Mouse (Mus musculus) layer of hippocampus, adult 9-11 months (tissue): ENCODE measurements around the gene Uts2.

Source experiments
- DNase-seq: peaks from one replicate; pipeline ENCODE4 v3.0.0; 2022

The Uts2 gene

GRCm38 (mm10) chr4:150996797-150997196, at the start of gene Uts2:
TSS of gene Uts2 (plus strand) at chr4:150997097.
- DNase-seq: no peak

GRCm38 (mm10) chr4:150950972-150951371, 45.9 kb upstream of the Uts2 start:
- no peak for DNase-seq

- peak; percentile 69 for DNase-seq
Observed at GRCm38 (mm10) chr4:150956369-150957105, 40.4 kb upstream of the Uts2 start.

- DNase-seq: no peak
Observed at GRCm38 (mm10) chr4:150957106-150957458, 39.8 kb upstream of the Uts2 start.

GRCm38 (mm10) chr4:150958536-150958935, 38.4 kb upstream of the Uts2 start:
- no peak for DNase-seq

GRCm38 (mm10) chr4:150962231-150962630, 34.7 kb upstream of the Uts2 start:
- DNase-seq: no peak

- DNase-seq: no peak
Observed at GRCm38 (mm10) chr4:150963711-150964110, 33.2 kb upstream of the Uts2 start.

- DNase-seq: peak; percentile 81
Observed at GRCm38 (mm10) chr4:150964635-150965554, 32.0 kb upstream of the Uts2 start.

- no peak for DNase-seq
Observed at GRCm38 (mm10) chr4:150965555-150965951, 31.3 kb upstream of the Uts2 start.

- DNase-seq: peak; percentile 71
Observed at GRCm38 (mm10) chr4:150966556-150966955, 30.3 kb upstream of the Uts2 start.

- no peak for DNase-seq
Observed at GRCm38 (mm10) chr4:150968956-150969355, 27.9 kb upstream of the Uts2 start.

GRCm38 (mm10) chr4:150973264-150973663, 23.6 kb upstream of the Uts2 start:
- peak; percentile 25 for DNase-seq

- DNase-seq: no peak
Observed at GRCm38 (mm10) chr4:150975145-150975544, 21.8 kb upstream of the Uts2 start.

GRCm38 (mm10) chr4:150978156-150978910, 18.6 kb upstream of the Uts2 start:
- no peak for DNase-seq

GRCm38 (mm10) chr4:150979455-150979854, 17.4 kb upstream of the Uts2 start:
- no peak for DNase-seq

GRCm38 (mm10) chr4:150980153-150980552, 16.7 kb upstream of the Uts2 start:
- DNase-seq: no peak

GRCm38 (mm10) chr4:150990148-150990547, 6.7 kb upstream of the Uts2 start:
- DNase-seq: no peak

GRCm38 (mm10) chr4:150998626-150999025, 1.7 kb downstream of the Uts2 start:
- no peak for DNase-seq

GRCm38 (mm10) chr4:151001397-151001796, 4.5 kb downstream of the Uts2 start:
- no peak for DNase-seq

- DNase-seq: no peak
Observed at GRCm38 (mm10) chr4:151005656-151006318, 8.9 kb downstream of the Uts2 start.

GRCm38 (mm10) chr4:151006945-151007344, 10.0 kb downstream of the Uts2 start:
- DNase-seq: peak; percentile 21

GRCm38 (mm10) chr4:151010316-151010715, 13.4 kb downstream of the Uts2 start:
- DNase-seq: no peak

- DNase-seq: no peak
Observed at GRCm38 (mm10) chr4:151015946-151016345, 19.0 kb downstream of the Uts2 start.
